ENCODE assay signal across 7 mouse cellular contexts in the genomic region with DNA sequence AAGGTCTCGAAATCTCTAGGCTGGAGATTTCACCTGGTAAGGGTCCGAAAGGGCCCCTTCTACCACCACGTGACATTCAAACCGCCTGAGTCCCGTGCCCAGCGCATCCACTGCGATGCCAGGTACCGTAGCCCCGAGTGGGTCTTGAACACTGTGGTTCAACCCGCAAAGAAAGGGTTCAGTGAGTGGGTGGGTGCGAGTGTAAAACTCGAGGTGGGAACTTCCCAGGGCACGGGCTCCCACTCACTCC. TPM values are rescaled to one million over a fixed set of nuclear protein-coding genes. Genes with fewer than 3 reads are reported as not detected.
A peak's percentile ranks its signal among the peaks of the same experiment; 100 is the strongest.
DNase-seq lines count a peak whose midpoint lies in the region; ATAC-seq and TF ChIP-seq lines count a peak whose summit lies in the region.

No protein-coding gene starts in this region.

- H3K4me3 ChIP-seq in lung, embryonic 15.5 days, result peak overlapping the region; percentile 54
- peak overlapping the region; percentile 55 for H3K4me3 ChIP-seq in forebrain, embryonic 10.5 days
- H3K4me3 ChIP-seq in limb, embryonic 13.5 days, result peak overlapping the region; percentile 47
- peak overlapping the region; percentile 11 for H3K4me3 ChIP-seq in olfactory bulb, adult 2 months (ENCODE audit: insufficient read depth, low read depth, low read length)

- H3K4me1 ChIP-seq in lung, embryonic 15.5 days, result peaks cover 14% of the 10 kb centered on the region
- H3K4me1 ChIP-seq in forebrain, embryonic 10.5 days, result peaks cover 20% of the 10 kb centered on the region
- H3K4me1 ChIP-seq in limb, embryonic 13.5 days, result peaks cover 17% of the 10 kb centered on the region
- peaks cover 13% of the 10 kb centered on the region for H3K4me1 ChIP-seq in olfactory bulb, adult 2 months (ENCODE audit: control insufficient read depth, insufficient read depth, low read length)

- no peak for TF ChIP-seq POLR2A in olfactory bulb, adult 2 months (IDR thresholded peaks at IDR 0.05; ENCODE audit: insufficient read depth, low read depth, low read length)

- H3K9ac ChIP-seq in lung, embryonic 15.5 days, result peak overlapping the region; percentile 49
- peak overlapping the region; percentile 58 for H3K9ac ChIP-seq in limb, embryonic 13.5 days

- H3K27ac ChIP-seq in lung, embryonic 15.5 days, result peak overlapping the region; percentile 32; the same call in 1 of the 2 replicates
- 0 out of 2 replicates have a peak overlapping the region, but pooled peaks have one; percentile 25 for H3K27ac ChIP-seq in forebrain, embryonic 10.5 days
- H3K27ac ChIP-seq in limb, embryonic 13.5 days, result no peak overlapping the region
- no peak overlapping the region for H3K27ac ChIP-seq in olfactory bulb, adult 2 months (ENCODE audit: insufficient read depth, low read depth, low read length)

- H3K36me3 ChIP-seq in lung, embryonic 15.5 days, result no peaks in the 10 kb centered on the region
- no peaks in the 10 kb centered on the region for H3K36me3 ChIP-seq in forebrain, embryonic 10.5 days (replicated peaks)
- H3K36me3 ChIP-seq in limb, embryonic 13.5 days, result no peaks in the 10 kb centered on the region

- peak overlapping the region; percentile 94 for H3K4me2 ChIP-seq in lung, embryonic 15.5 days
- peak overlapping the region; percentile 78 for H3K4me2 ChIP-seq in limb, embryonic 13.5 days (replicated peaks)

- 0% methylated on average over 13 of the region's 13 CpGs for WGBS in lung, embryonic 15.5 days
- 1% methylated on average over 13 of the region's 13 CpGs for WGBS in forebrain, embryonic 10.5 days
- under 1% methylated on average over 13 of the region's 13 CpGs for WGBS in limb, embryonic 13.5 days
- under 1% methylated on average over 13 of the region's 13 CpGs for WGBS in olfactory bulb, adult 2 months

- H3K9me3 ChIP-seq in lung, embryonic 15.5 days, result no peaks in the 10 kb centered on the region
- H3K9me3 ChIP-seq in forebrain, embryonic 10.5 days, result no peaks in the 10 kb centered on the region
- no peaks in the 10 kb centered on the region for H3K9me3 ChIP-seq in limb, embryonic 13.5 days

- H3K27me3 ChIP-seq in lung, embryonic 15.5 days, result peaks cover 27% of the 10 kb centered on the region
- H3K27me3 ChIP-seq in forebrain, embryonic 10.5 days (ENCODE audit: poor library complexity, severe bottlenecking), result peaks cover 66% of the 10 kb centered on the region
- peaks cover 48% of the 10 kb centered on the region for H3K27me3 ChIP-seq in limb, embryonic 13.5 days

- no peak for TF ChIP-seq CTCF in olfactory bulb, adult 2 months (IDR thresholded peaks at IDR 0.05; ENCODE audit: insufficient read depth, low read depth, low read length)

- DNase-seq in lung, postnatal 10 days, result no peak
- DNase-seq in forebrain, embryonic 10.5 days (ENCODE audit: extremely low spot score, low spot score), result peak; percentile 29
- DNase-seq in right cerebral cortex, adult 18-20 months, result no peak
- DNase-seq in layer of hippocampus, adult 9-10 months (ENCODE audit: low spot score), result no peak

- ATAC-seq in lung, embryonic 15.5 days (ENCODE audit: borderline replicate concordance, extremely low read depth, low FRiP score, low TSS enrichment), result peak; percentile 27; the same call in 1 of the 2 replicates
- ATAC-seq in limb, embryonic 13.5 days (ENCODE audit: low FRiP score, low read depth), result peak; percentile 54

RNA-seq across cellular contexts. Expression of a gene that starts 0.7 kb away (rescaled TPM):
- 4.3 and 4.5 TPM in 2 replicates for polyA plus RNA-seq in lung, embryonic 15.5 days (2015; fragmentation: Nextera tagmentation; extraction: Ambion mirVana)
- polyA plus RNA-seq in forebrain, embryonic 10.5 days (2016; fragmentation: Nextera tagmentation; extraction: Ambion mirVana), result 0.16 TPM in 1 of 2 replicates, not detected in the other
- polyA plus RNA-seq in limb, embryonic 13.5 days (2015; fragmentation: Nextera tagmentation; extraction: Ambion mirVana), result 0.74 and 0.85 TPM in 2 replicates
- polyA plus RNA-seq in olfactory bulb, adult 2 months (2012; ENCODE audit: insufficient read depth, insufficient read length, low replicate concordance, missing spikeins), result not detected in 2 replicates

RNA-seq across cellular contexts. Expression of a gene that starts 45.8 kb away (rescaled TPM):
- not detected in 2 replicates for polyA plus RNA-seq in lung, embryonic 15.5 days (2015; fragmentation: Nextera tagmentation; extraction: Ambion mirVana)
- polyA plus RNA-seq in forebrain, embryonic 10.5 days (2016; fragmentation: Nextera tagmentation; extraction: Ambion mirVana), result not detected in 2 replicates
- not detected in 2 replicates for polyA plus RNA-seq in limb, embryonic 13.5 days (2015; fragmentation: Nextera tagmentation; extraction: Ambion mirVana)
- not detected in 2 replicates for polyA plus RNA-seq in olfactory bulb, adult 2 months (2012; ENCODE audit: insufficient read depth, insufficient read length, low replicate concordance, missing spikeins)

Comparison
In these comparisons a context has a peak if more than half of its experiments do, and no peak if none do; other contexts are left out.
1. H3K27ac ChIP-seq: peak in lung, embryonic 15.5 days (single experiment) and forebrain, embryonic 10.5 days (single experiment); none in limb, embryonic 13.5 days (single experiment) and olfactory bulb, adult 2 months (single experiment).
2. Peak in every context shown above with its lines, with median percentiles within 50 percentile points of each other: H3K4me3 ChIP-seq.